Mouse (Mus musculus) liver, embryonic 12.5 days (tissue): ENCODE data around the gene Sphk2. TPM values are rescaled to one million over a fixed set of nuclear protein-coding genes. Genes with fewer than 3 reads are reported as not detected.

Experiments used
- ATAC-seq: fragments of 200-750 bp; cut with Nextera tagmentation; 2 replicates; pipeline ENCODE4 v1.8.0; 2017; ENCODE audit warnings: moderate number of reproducible peaks, mild to moderate bottlenecking, moderate library complexity
- H3K27ac ChIP-seq: fragments of 300-500 bp; sonication (generic); 2 replicates; pipeline ENCODE4 v1.5.1; 2016; ENCODE audit warnings: mild to moderate bottlenecking
- H3K27me3 ChIP-seq: fragments of 300-500 bp; sonication (generic); replicated peaks from 2 replicates; pipeline ENCODE4 v1.6.1; 2016; ENCODE audit warnings: mild to moderate bottlenecking, moderate library complexity
- H3K36me3 ChIP-seq: fragments of 300-500 bp; sonication (generic); 2 replicates; pipeline ENCODE4 v1.6.1; 2016; ENCODE audit warnings: mild to moderate bottlenecking, moderate library complexity
- H3K4me1 ChIP-seq: fragments of 300-500 bp; sonication (generic); 2 replicates; pipeline ENCODE4 v1.6.1; 2016
- H3K4me2 ChIP-seq: fragments of 300-500 bp; sonication (generic); 2 replicates; pipeline ENCODE4 v1.6.1; 2016; ENCODE audit warnings: mild to moderate bottlenecking, moderate library complexity
- H3K4me3 ChIP-seq: fragments of 300-500 bp; sonication (generic); 2 replicates; pipeline ENCODE4 v1.5.1; 2016; ENCODE audit warnings: mild to moderate bottlenecking, moderate library complexity
- H3K9ac ChIP-seq: fragments of 300-500 bp; sonication (generic); 2 replicates; pipeline ENCODE4 v1.6.1; 2016; ENCODE audit warnings: mild to moderate bottlenecking, moderate library complexity
- H3K9me3 ChIP-seq: fragments of 300-500 bp; sonication (generic); replicated peaks from 2 replicates; pipeline ENCODE4 v1.6.1; 2016; ENCODE audit warnings: mild to moderate bottlenecking, moderate library complexity
- WGBS: fragments of 180-500 bp; shearing (Covaris S2); methylation state at CpG from one replicate; pipeline ENCODE4 v1.1.7; 2016; ENCODE audit not compliant: insufficient replicate concordance; 5-methylcytosine and 5-hydroxymethylcytosine counted together
- polyA plus RNA-seq: library from polyadenylated mRNA; unstranded; fragments of >200 nt; fragmentation: Nextera tagmentation; extraction: Ambion mirVana; gene quantifications from 2 replicates; pipeline ENCODE4 v1.2.1, GENCODE M21; 2016

Gene Sphk2
- polyA plus RNA-seq, 1 experiment from 2014 or later = 16.1 TPM

GRCm38 (mm10) chr7:45723301-45723700 is 5.5 kb upstream of the Sphk2 start:
- no peak overlapping the region for H3K4me3 ChIP-seq
- H3K9me3 ChIP-seq = no peaks in the 10 kb centered on the region
- ATAC-seq = no peak
- H3K9ac ChIP-seq = no peak overlapping the region
- WGBS = 80% methylated on average over 4 of the region's 4 CpGs
- H3K4me1 ChIP-seq = peaks cover 28% of the 10 kb centered on the region
- no peak overlapping the region for H3K4me2 ChIP-seq
- H3K27me3 ChIP-seq = no peaks in the 10 kb centered on the region
- no peak overlapping the region for H3K27ac ChIP-seq
- H3K36me3 ChIP-seq = peaks cover 94% of the 10 kb centered on the region

DNA sequence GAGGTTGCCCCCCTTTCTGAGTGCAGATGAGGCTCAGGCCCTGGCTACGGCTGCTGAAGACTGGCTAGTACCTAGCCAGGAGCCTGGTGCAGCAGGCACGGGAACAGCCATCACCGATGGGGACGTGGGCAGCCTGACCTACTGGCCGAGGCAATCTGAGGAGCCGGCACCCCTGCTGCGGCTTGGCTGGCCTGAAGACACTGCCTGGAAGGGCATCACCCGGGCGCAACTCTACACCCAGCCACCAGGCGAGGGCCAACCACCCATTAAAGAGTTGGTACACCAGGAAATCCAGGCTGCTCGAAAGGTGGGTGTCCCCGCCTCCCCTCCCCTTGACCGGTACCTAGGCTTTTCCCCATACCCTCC is 4.5 kb upstream of the Sphk2 start:
- Histone ChIP-seq H3K4me2 (no peak overlapping the region), H3K36me3 (peaks cover 86% of the 10 kb centered on the region), H3K4me1 (peaks cover 28% of the 10 kb centered on the region), H3K9ac (no peak overlapping the region), H3K27ac (peak overlapping the region; percentile 39), H3K4me3 (no peak overlapping the region), H3K9me3 (no peaks in the 10 kb centered on the region), H3K27me3 (no peaks in the 10 kb centered on the region)
- 83% methylated on average over 13 of the region's 13 CpGs for WGBS
- ATAC-seq = no peak

GRCm38 (mm10) chr7:45721642-45722347 is 4.0 kb upstream of the Sphk2 start:
- ATAC-seq = no peak
- Histone ChIP-seq H3K9me3 (no peaks in the 10 kb centered on the region), H3K4me2 (no peak overlapping the region), H3K9ac (no peak overlapping the region), H3K27me3 (no peaks in the 10 kb centered on the region), H3K36me3 (peaks cover 81% of the 10 kb centered on the region), H3K27ac (peak overlapping the region; percentile 39), H3K4me1 (peaks cover 33% of the 10 kb centered on the region), H3K4me3 (no peak overlapping the region)
- WGBS = 61% methylated on average over 13 of the region's 13 CpGs

GRCm38 (mm10) chr7:45721234-45721571 is 3.4 kb upstream of the Sphk2 start:
- 68% methylated on average over 7 of the region's 7 CpGs for WGBS
- no peaks in the 10 kb centered on the region for H3K27me3 ChIP-seq
- no peaks in the 10 kb centered on the region for H3K9me3 ChIP-seq
- no peak overlapping the region for H3K4me2 ChIP-seq
- no peak overlapping the region for H3K4me3 ChIP-seq
- H3K27ac ChIP-seq = 0 out of 2 replicates have a peak overlapping the region, but pooled peaks have one; percentile 18
- no peak for ATAC-seq
- H3K4me1 ChIP-seq = peaks cover 39% of the 10 kb centered on the region
- no peak overlapping the region for H3K9ac ChIP-seq
- peaks cover 75% of the 10 kb centered on the region for H3K36me3 ChIP-seq

- no peaks in the 10 kb centered on the region for H3K9me3 ChIP-seq
- H3K36me3 ChIP-seq = peaks cover 69% of the 10 kb centered on the region
- H3K9ac ChIP-seq = no peak within 1 kb of the TSS
- H3K27me3 ChIP-seq = no peaks in the 10 kb centered on the region
- peak within 1 kb of the TSS; percentile 39; the same call in 1 of the 2 replicates for H3K27ac ChIP-seq
- peak within 1 kb of the TSS; percentile 80 for H3K4me3 ChIP-seq
- H3K4me1 ChIP-seq = peaks cover 45% of the 10 kb centered on the region
- WGBS = 78% methylated on average over 14 of the region's 14 CpGs
- no peak for ATAC-seq
- peak within 1 kb of the TSS; percentile 86 for H3K4me2 ChIP-seq
Measured at GRCm38 (mm10) chr7:45720413-45721233, 2.8 kb upstream of the Sphk2 start, which contains the start of gene Fam83e. Gene Fam83e, plus strand, starts transcription at chr7:45721212.

DNA sequence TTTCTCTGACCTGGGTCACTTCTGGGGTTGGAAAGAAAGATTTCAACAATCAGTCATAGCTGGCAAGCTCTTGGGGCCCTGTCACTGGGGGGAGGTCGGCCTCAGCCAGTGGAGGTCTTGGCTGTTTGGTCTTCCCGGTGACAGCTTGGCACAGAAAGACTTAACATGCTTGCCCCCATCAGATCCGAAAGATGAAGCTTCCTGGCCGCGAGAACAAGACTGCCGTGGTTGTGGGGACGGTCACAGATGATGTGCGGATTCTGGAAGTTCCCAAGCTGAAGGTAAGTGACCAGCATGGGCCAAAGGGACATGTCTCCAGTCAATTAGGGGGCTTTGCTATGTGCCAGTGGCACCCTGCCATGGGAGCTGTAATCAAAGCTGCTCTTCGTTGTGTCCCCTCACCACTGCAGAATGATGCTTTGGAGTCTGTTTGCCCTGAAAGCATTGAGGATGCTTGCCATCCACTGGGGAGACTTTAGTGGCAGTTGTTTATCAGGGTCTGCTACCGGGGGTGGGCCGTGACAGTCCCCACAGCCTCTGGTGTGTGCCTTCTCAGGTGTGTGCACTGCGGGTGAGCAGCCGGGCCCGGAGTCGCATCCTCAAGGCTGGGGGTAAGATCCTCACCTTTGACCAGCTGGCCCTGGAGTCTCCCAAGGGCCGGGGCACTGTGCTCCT is 2.1 kb upstream of the Sphk2 start:
- H3K4me1 ChIP-seq = peaks cover 49% of the 10 kb centered on the region
- H3K4me3 ChIP-seq = peak overlapping the region; percentile 80
- peaks cover 62% of the 10 kb centered on the region for H3K36me3 ChIP-seq
- H3K27me3 ChIP-seq = no peaks in the 10 kb centered on the region
- peak overlapping the region; percentile 83 for H3K27ac ChIP-seq
- H3K9ac ChIP-seq = peak overlapping the region; percentile 91
- no peak for ATAC-seq
- peak overlapping the region; percentile 86 for H3K4me2 ChIP-seq
- 89% methylated on average over 16 of the region's 16 CpGs for WGBS
- H3K9me3 ChIP-seq = no peaks in the 10 kb centered on the region

GRCm38 (mm10) chr7:45719180-45719579 is 1.4 kb upstream of the Sphk2 start:
- 63% methylated on average over 10 of the region's 10 CpGs for WGBS
- peak overlapping the region; percentile 80 for H3K4me3 ChIP-seq
- peak overlapping the region; percentile 83 for H3K27ac ChIP-seq
- H3K36me3 ChIP-seq = peaks cover 55% of the 10 kb centered on the region
- no peaks in the 10 kb centered on the region for H3K9me3 ChIP-seq
- H3K4me2 ChIP-seq = peak overlapping the region; percentile 86
- ATAC-seq = no peak
- no peaks in the 10 kb centered on the region for H3K27me3 ChIP-seq
- peak overlapping the region; percentile 91 for H3K9ac ChIP-seq
- peaks cover 56% of the 10 kb centered on the region for H3K4me1 ChIP-seq

GRCm38 (mm10) chr7:45718331-45718730 is 529 bp upstream of the Sphk2 start:
- peak overlapping the region; percentile 86 for H3K4me2 ChIP-seq

DNA sequence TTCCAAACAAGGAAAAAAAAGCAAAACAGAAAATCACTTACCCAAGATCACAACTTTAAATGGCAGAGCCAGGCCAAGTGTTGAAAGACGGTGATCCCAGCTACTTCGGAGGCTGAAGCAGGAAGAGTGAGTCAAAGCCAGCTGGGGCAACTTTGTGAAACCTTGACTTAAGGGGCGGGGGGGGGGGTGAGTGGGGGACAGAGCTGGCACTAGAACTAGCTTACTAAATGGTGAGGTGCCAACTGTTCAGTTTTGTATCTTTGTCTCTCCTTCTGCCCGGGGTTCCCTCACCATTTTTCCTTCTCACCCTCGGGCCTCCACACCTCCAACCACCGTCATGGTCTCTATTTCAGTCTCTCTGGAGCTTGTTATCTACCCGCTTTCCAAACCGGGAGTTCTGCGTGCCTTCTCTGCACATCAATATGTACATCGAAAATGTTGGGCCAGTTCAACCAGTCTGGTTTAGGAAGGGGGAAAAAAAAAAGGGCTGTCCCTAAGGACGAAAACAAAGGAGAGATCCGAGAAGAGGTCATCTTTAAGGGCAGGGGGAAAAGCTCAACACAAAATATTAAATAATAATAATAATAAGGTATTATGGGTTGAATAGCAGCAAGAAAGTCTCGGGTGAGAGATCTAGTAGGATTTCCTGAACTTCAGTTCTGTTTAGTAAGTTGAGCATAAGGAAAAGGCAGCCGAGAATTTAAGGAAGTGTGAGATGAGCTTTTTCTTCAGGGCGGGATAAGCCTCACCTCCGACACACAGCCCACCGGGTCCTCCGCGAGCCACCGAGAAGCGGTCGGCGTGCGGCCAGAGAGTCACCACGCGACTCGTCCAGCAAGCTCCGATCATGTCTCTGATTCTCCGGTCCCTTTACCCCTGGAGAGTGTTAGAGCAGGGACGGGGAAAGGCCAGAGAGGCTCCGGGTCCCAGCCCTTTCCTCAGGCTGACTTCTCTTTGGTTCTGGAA is 567 bp downstream of the Sphk2 start:
- Histone ChIP-seq H3K4me3 (peak overlapping the region; percentile 80), H3K4me1 (peaks cover 75% of the 10 kb centered on the region), H3K36me3 (peaks cover 53% of the 10 kb centered on the region), H3K9me3 (no peaks in the 10 kb centered on the region), H3K9ac (peak overlapping the region; percentile 91), H3K27ac (peak overlapping the region; percentile 83), H3K27me3 (no peaks in the 10 kb centered on the region), H3K4me2 (peak overlapping the region; percentile 96)
- WGBS = 6% methylated on average over 31 of the region's 31 CpGs
- peak; percentile 41; the same call in 1 of the 2 replicates for ATAC-seq

More at GRCm38 (mm10) chr7:45718331-45718730, 529 bp upstream of the Sphk2 start:
- no peak for ATAC-seq
- Histone ChIP-seq H3K36me3 (peaks cover 53% of the 10 kb centered on the region), H3K4me3 (peak overlapping the region; percentile 80), H3K9me3 (no peaks in the 10 kb centered on the region), H3K9ac (peak overlapping the region; percentile 91), H3K27me3 (no peaks in the 10 kb centered on the region), H3K27ac (peak overlapping the region; percentile 83), H3K4me1 (peaks cover 65% of the 10 kb centered on the region)
- under 1% methylated on average over 20 of the region's 20 CpGs for WGBS

DNA sequence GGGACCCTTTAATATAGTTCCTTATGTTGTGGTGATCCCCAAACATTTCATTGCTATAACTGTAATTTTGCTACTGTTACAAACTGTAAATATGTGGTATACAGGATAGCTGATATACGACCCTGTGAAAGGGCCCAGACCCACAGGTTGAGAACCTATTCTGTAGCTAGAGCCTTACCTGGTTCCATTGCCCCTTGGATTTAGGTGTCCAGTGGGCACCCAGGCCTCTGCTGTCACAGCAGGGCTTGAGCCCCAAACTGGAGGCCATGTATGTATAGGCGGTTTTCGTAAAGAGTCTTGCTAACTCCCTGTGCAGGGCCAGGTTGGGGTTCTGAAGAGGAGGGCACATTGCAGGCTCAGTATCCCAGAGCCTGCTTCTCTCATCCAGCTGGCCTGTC is 1.3 kb downstream of the Sphk2 start:
- peaks cover 75% of the 10 kb centered on the region for H3K4me1 ChIP-seq
- ATAC-seq = no peak
- no peaks in the 10 kb centered on the region for H3K9me3 ChIP-seq
- H3K4me2 ChIP-seq = peak overlapping the region; percentile 96
- 76% methylated on average over 3 of the region's 3 CpGs for WGBS
- H3K27ac ChIP-seq = peak overlapping the region; percentile 83
- peak overlapping the region; percentile 80 for H3K4me3 ChIP-seq
- H3K36me3 ChIP-seq = peaks cover 53% of the 10 kb centered on the region
- H3K9ac ChIP-seq = peak overlapping the region; percentile 91
- no peaks in the 10 kb centered on the region for H3K27me3 ChIP-seq
